Mouse (Mus musculus): ENCODE results near the gene Senp1.

Senp1 gene

GRCm38 (mm10) chr15:98003822-98004739, 89.5 kb downstream of the Senp1 start, which contains the start of gene Col2a1:
Gene Col2a1, minus strand, starts transcription at chr15:98004695.
- no peak for DNase-seq (ENCODE audit: extremely low read depth, insufficient read length, low spot score)

DNA sequence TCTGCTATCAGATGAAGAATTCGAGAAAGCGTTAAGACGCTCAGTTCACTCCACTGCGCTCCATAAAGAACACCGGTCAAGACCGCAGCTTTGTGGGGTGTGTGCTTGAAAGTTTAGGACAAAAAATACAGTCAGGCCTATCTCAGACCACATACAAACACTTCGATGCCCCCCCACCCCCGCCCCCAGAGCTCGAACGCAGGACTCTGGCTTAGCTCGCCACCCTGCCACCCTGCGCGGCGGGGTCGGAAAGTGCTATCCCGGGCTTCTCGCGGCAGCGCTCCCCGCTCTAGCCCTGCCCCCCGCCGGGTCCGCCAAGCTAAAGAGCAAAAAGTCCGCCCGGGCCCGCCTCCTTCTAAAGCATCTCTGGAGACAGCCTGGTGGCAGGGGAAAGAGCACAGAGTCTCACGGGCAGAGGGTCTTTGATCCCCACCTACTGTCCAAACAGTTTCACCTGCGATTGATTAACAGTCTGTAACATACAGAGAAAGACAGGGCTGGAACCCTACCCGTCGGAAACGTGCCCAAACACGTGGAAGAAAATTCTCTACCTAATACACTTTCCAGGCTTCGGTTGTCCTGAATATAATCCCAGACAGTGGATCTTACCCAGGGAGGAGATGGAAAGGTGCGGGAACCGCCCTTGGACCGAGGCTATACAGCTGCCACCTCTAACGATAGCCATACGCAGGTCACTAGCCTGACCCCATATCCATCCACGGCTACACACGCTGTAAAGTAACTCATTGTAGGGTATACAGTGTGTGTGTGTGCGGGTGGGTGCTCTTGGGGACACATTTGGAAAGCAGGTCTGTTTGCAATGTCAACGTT, 90.3 kb downstream of the Senp1 start:
- DNase-seq (ENCODE audit: extremely low read depth, insufficient read length, low spot score): no peak

DNA sequence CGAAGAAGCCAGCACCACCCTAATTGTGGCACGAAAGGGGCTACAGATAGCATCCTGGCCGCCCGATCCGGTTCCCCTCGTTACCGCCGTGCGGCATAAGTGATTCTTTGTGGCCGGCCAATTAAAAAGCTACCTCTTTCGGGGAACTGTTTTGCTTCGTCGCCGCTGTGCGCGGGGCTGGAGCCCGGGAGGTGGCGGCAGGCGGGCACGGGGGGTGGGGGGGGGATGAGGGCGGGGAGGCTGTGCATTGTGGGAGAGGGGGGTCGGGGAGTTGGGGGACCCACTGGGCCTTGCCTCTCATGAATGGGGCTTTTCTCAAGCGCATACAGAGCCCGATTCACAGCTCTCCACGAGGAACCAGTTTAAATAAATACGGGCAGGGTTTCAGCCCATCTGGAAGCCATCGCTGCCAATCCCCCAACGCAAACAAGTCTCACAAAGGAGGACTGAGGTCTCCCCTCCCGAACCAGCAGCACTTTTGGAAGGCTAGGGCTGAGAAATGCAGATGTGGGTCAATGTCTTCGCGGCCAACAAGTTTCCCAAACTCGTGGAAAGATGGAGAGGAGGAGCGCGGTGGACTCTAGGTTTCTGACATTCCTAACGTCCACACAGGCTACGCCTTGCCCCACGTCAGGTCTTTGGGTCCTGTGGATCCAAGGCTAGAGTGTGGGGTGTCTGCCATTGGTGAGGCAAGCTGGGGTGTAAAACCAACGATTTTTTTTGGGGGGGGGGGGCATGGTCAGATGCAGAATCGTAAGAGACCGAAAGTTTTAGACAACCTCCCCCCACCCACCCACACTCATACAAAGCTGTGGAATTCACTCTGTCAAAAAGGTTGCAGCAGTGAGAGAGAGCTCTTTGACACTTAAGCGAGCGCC, 91.2 kb downstream of the Senp1 start:
- DNase-seq (ENCODE audit: extremely low read depth, insufficient read length, low spot score): no peak

DNA sequence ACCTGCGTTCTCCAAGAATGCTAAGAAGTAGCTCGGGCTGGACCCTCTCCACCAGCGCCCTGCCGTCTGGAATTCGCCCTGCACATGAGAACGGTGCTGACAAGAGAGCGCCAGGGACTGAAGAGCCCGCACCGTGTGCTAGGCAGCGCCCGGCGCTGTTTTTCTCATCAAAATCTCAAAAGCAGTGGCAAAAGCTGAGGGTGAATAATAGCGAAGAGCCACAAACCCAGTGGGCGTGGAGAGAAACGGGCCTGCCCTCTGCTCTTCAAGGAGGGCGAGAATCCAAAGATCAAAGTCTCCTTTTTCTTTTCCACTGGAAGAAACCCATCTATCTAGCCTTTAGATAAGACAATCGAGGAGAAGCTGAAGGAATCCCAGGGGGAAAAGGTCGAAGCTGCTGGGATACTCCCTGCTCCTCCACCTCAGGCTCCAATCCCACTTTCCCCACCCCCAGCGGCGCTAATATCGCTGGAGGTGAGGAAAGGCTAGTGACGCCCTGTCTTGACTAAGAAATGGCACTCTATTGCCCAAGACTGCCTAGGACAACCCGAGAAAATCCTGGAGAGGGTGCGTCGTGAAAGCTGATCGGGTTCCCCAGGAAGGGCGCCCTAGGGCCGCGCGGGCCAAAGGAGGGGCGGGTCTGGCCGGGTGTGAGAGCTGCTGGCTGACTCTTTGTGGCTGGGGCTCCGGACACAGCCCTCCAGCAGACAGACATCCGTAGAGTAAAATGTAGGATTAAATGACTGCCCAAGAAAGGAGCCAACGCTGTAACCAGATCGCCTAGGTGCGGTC, 92.0 kb downstream of the Senp1 start:
- DNase-seq (ENCODE audit: extremely low read depth, insufficient read length, low spot score): no peak

DNA sequence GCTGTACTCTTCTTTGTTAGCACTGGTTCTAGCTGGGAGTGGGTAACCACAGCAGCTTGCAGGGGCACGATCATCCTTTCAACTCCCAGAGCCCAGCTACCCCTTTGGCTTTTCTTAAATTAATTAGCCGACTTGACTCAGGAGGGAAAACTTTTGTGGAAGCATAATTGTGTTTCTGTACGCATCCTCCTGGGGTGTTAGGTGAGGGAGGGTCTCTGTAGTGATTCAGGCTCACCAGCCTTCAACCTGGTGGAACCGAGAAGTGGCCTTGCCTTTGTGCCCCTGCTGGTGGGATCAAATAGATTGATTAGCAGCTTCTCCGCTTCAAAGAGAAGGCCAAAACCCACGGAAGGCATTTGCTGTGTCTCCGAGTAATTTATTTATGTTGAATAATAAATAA, 93.6 kb downstream of the Senp1 start:
- DNase-seq (ENCODE audit: extremely low read depth, insufficient read length, low spot score): no peak

DNA sequence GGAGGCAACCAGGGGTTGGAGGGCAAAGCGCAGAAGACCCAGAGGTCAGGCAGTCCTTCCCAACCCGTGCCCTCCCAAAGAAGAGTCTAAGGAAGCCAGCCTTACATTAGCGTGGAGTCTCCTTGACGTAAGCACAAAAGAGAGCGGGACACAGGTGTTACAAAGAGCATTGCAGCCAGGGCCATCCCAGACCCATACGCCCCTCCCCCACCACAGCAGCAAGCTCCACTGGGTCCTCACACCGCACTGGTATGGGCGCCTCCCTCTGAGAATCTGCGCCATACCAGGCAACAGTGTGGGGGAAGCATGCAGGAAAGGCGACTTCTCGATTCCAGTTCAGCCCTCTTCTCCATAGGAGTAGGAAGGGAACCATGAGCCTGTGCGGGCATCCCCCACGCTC, 94.0 kb downstream of the Senp1 start:
- DNase-seq (ENCODE audit: extremely low read depth, insufficient read length, low spot score): no peak

DNA sequence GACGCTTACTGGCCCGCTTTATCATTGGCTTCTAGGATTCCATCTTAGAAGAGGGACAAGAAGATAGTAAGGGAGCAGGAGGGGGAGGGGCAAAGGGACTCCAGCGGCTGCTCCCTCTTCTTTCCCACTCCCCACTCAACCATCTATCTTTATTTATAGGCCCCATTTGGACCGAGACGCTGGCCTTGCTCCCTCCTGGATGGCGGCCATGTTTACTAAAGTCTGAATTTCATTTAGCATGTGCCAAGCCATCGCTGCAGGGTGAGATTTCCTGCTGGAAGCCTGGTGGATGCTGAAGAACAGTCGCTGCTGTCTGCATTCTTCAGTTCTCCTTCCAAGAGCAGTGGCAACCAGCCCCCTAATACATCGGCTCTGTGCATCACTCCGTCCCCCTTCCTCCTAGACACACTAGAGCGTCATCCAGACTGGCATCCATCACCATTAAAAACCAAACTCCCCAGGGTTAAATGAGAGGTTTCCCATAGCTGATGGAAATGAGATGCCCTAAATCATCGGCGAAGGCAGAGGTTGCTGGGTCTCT, 96.8 kb downstream of the Senp1 start:
- DNase-seq (ENCODE audit: extremely low read depth, insufficient read length, low spot score): no peak

- peak; percentile 41 for DNase-seq (ENCODE audit: extremely low read depth, insufficient read length, low spot score)
Measured at GRCm38 (mm10) chr15:97992712-97993286, 100.7 kb downstream of the Senp1 start.

DNA sequence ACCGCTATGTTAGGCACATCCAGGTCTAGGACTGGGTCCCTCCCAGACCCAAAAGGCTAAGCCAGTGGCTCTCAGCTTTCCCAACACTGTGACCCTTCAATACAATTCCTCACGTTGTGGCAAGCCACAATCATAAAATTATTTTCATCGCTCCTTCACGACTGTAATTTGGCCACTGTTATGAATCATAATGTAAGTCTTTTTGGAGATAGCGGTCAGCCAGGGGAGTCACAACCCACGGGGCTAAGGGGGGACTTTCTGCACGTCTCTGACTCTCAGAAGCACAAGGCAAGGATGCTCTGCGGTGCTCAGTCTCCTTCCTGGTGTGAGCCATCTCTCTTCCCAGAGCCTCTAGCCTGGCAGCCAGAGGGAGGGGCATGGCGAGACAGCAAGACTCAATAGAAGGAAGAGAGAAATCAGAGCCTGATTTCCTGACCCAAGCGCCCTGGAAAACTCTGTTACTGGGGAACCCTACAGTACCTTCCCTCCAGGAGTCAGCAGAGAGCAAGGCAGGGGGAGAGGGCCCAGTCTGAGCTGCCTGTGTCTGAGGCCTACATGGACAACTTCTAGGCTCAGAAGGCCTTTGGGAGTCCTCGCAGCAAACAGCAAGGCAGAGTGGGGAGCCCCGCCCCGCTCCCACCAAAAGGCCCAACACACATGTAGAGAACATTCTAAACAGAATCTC, 101.4 kb downstream of the Senp1 start:
- no peak for DNase-seq (ENCODE audit: extremely low read depth, insufficient read length, low spot score)

DNA sequence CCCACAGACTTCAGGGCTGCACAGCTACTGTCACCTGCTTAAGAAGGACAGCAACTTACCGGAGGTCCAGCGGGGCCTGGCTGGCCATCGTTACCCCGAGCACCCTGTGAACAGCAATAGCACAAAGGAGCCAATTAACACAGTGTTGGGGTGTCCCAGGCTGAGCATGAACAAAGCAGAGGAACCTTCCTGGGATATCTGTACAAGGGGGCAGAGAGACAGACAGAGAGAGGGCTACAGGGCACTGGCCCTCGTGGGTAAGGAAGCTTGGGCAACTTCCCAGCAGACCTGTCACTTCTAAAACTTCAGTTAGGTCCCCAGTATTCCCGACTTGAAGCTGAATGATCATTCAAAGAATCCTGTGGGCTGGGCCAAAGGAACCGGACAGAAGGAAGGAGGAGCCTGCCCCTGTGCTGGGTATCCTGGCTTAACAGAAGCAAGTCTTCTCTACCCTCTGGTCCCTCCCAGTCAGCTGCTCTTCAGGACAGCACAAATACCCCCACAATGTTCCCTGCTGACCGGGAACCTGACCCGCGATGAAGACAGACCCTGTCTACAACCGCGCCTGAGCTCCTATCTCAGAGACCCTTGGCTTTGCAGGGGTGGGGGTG, 102.2 kb downstream of the Senp1 start:
- DNase-seq (ENCODE audit: extremely low read depth, insufficient read length, low spot score): no peak

DNA sequence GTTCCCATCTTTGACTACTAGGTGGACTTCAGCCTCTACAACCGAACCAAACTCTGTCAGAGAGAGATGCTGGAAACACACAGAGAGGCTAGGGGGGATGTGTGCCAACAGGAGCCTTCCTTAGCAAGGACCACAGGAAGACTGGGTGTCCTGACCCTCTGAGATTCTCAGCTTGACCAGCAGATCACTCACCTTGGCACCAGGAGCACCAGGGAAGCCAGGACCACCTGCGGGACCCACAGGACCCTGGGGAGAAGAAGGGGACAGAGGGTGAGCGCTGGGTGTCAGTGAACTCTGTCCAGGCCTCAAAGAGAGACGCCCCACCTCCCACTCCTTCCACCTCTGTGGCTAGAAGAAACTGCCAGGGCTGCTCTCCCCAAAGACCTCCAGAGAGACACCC, 102.8 kb downstream of the Senp1 start:
- no peak for DNase-seq (ENCODE audit: extremely low read depth, insufficient read length, low spot score)

DNA sequence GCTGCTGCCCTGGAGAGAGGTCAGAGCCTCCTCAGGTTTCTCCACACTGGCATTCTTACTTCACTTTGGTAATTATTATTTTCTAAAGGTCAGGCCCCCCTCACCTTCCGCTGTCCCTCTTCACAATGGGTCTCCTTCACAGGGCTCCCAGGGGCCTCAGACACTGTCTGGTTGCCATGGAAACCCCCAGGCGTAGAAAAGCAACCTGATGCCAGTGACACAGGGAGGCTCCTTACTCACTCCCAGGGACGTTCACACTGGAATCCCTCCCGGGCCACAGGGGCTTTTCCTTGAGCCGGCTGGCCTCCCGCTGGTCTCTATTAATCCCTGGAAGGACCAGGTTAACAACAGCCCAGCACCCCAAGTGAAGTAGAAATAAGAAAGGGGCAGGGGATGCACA, 103.4 kb downstream of the Senp1 start:
- DNase-seq (ENCODE audit: extremely low read depth, insufficient read length, low spot score): no peak

- no peak for DNase-seq (ENCODE audit: extremely low read depth, insufficient read length, low spot score)
Measured at GRCm38 (mm10) chr15:97989544-97989943, 104.0 kb downstream of the Senp1 start.

Data from 3134 (cell line).